Mouse (Mus musculus) kidney, embryonic 16.5 days (tissue): ENCODE measurements around the gene Mettl26. TPM values are rescaled to one million over a fixed set of nuclear protein-coding genes. Genes with fewer than 3 reads are reported as not detected.
A peak's percentile ranks its signal among the peaks of the same experiment; 100 is the strongest.

Experiments used
- ATAC-seq: fragments of 200-750 bp; cut with Nextera tagmentation; 2 replicates; pipeline ENCODE4 v1.8.0; 2017; ENCODE audit warnings: moderate TSS enrichment; ENCODE audit not compliant: low FRiP score, low TSS enrichment
- H3K27ac ChIP-seq: fragments of 300-500 bp; sonication (generic); 2 replicates; pipeline ENCODE4 v1.5.1; 2014; ENCODE audit warnings: low read length
- H3K27me3 ChIP-seq: fragments of 300-500 bp; sonication (generic); 2 replicates; pipeline ENCODE4 v1.6.1; 2014; ENCODE audit warnings: low read length, control low read depth, mixed read lengths; ENCODE audit not compliant: insufficient read depth
- H3K36me3 ChIP-seq: fragments of 300-500 bp; sonication (generic); 2 replicates; pipeline ENCODE4 v1.6.1; 2014; ENCODE audit warnings: low read length, control low read depth, mixed read lengths; ENCODE audit not compliant: insufficient read depth
- H3K4me1 ChIP-seq: fragments of 300-500 bp; sonication (generic); 2 replicates; pipeline ENCODE4 v1.6.1; 2014; ENCODE audit warnings: low read length, control low read depth, mixed read lengths; ENCODE audit not compliant: insufficient read depth
- H3K4me2 ChIP-seq: fragments of 300-500 bp; sonication (generic); replicated peaks from 2 replicates; pipeline ENCODE4 v1.6.1; 2014; ENCODE audit warnings: low read depth, low read length
- H3K4me3 ChIP-seq: fragments of 300-500 bp; sonication (generic); 2 replicates; pipeline ENCODE4 v1.5.1; 2014; ENCODE audit warnings: mild to moderate bottlenecking, low read length
- H3K9ac ChIP-seq: fragments of 300-500 bp; sonication (generic); replicated peaks from 2 replicates; pipeline ENCODE4 v1.6.1; 2014; ENCODE audit warnings: low read length
- H3K9me3 ChIP-seq: fragments of 300-500 bp; sonication (generic); 2 replicates; pipeline ENCODE4 v1.6.1; 2016; ENCODE audit warnings: low read length, control low read depth
- WGBS: fragments of 180-500 bp; shearing (Covaris S2); extraction: QIAGEN DNeasy Blood & Tissue Kit; methylation state at CpG from one replicate; pipeline ENCODE4 v1.1.7; 2014; 5-methylcytosine and 5-hydroxymethylcytosine counted together
- polyA plus RNA-seq: library from polyadenylated mRNA; unstranded; fragments of >200 nt; fragmentation: Nextera tagmentation; extraction: Ambion mirVana; gene quantifications from 2 replicates; pipeline ENCODE4 v1.2.1, GENCODE M21; 2015

Mettl26 gene
- 100 and 102 TPM in 2 replicates for polyA plus RNA-seq

DNA sequence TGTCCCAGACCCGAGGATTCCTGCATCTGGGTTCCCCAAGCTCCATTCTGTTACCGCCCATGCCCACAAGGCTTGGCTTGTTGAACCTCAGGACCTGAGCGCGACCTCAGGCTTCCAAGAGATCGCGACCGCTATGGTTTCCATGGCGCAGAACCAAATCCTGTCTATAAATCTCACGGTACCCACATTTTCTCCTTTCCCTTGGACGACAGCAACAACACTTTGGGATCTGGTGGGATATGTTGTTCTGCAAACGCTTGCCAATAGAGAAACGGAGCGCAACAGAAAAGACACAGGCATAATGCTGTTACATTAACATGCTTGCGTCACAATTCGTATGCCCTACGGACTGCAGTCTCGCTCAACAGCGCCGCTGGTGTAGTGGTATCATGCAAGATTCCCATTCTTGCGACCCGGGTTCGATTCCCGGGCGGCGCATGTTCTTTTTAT lies at the start of gene Mettl26:
Mettl26 (plus strand) TSS at position 354 of the 450 bp plus-strand sequence.
- Histone ChIP-seq H3K27me3 (no peaks in the 10 kb centered on the region), H3K4me3 (peak within 1 kb of the TSS; percentile 75), H3K36me3 (peaks cover 12% of the 10 kb centered on the region), H3K9me3 (no peaks in the 10 kb centered on the region), H3K4me1 (peaks cover 26% of the 10 kb centered on the region), H3K9ac (peak within 1 kb of the TSS; percentile 79), H3K4me2 (peak within 1 kb of the TSS; percentile 78), H3K27ac (peak within 1 kb of the TSS; percentile 96)
- under 1% methylated on average over 25 of the region's 25 CpGs for WGBS
- ATAC-seq: peak; percentile 72

DNA sequence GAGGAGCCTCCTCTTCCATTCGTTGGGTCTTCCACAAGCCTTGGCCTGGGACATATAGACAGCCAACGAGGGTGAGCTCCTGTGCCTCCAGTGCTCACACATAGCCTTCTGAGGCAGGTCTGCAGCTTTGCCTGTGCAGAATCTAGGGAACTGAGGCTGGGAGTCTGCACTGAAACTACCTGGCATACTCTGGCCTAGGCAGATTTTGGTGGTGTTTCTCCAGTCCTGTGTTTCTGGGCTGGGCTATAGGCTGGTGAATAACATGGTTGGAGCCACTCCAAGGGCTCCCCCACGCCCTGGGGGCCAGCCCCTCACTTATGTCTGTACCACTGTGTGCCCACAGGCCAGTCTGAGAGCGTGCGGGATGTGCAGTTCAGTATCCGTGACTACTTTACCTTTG lies 49.6 kb upstream of the Mettl26 start:
- Histone ChIP-seq H3K4me1 (peaks cover 32% of the 10 kb centered on the region), H3K27me3 (peaks cover 8% of the 10 kb centered on the region), H3K36me3 (peaks cover 17% of the 10 kb centered on the region), H3K9me3 (no peaks in the 10 kb centered on the region), H3K27ac (no peak overlapping the region), H3K4me3 (no peak overlapping the region), H3K9ac (no peak overlapping the region), H3K4me2 (no peak overlapping the region)
- ATAC-seq: no peak
- WGBS: 89% methylated on average over 6 of the region's 6 CpGs

GRCm38 (mm10) chr17:25825984-25826570 lies 48.8 kb upstream of the Mettl26 start:
- no peak overlapping the region for H3K4me2 ChIP-seq
- no peaks in the 10 kb centered on the region for H3K9me3 ChIP-seq
- 95% methylated on average over 27 of the region's 27 CpGs for WGBS
- H3K27ac ChIP-seq: no peak overlapping the region
- no peak overlapping the region for H3K4me3 ChIP-seq
- peaks cover 40% of the 10 kb centered on the region for H3K4me1 ChIP-seq
- peaks cover 25% of the 10 kb centered on the region for H3K36me3 ChIP-seq
- H3K27me3 ChIP-seq: peaks cover 5% of the 10 kb centered on the region; the same call in 1 of the 2 replicates
- ATAC-seq: no peak
- H3K9ac ChIP-seq: no peak overlapping the region

- no peak overlapping the region for H3K9ac ChIP-seq
- 95% methylated on average over 13 of the region's 13 CpGs for WGBS
- H3K9me3 ChIP-seq: no peaks in the 10 kb centered on the region
- H3K4me3 ChIP-seq: no peak overlapping the region
- no peak for ATAC-seq
- H3K27ac ChIP-seq: no peak overlapping the region
- H3K36me3 ChIP-seq: peaks cover 30% of the 10 kb centered on the region
- H3K4me1 ChIP-seq: peaks cover 49% of the 10 kb centered on the region
- no peak overlapping the region for H3K4me2 ChIP-seq
- H3K27me3 ChIP-seq: peaks cover under 1% of the 10 kb centered on the region; the same call in 1 of the 2 replicates
These were observed 47.9 kb upstream of the Mettl26 start for GRCm38 (mm10) chr17:25827011-25827410.

DNA sequence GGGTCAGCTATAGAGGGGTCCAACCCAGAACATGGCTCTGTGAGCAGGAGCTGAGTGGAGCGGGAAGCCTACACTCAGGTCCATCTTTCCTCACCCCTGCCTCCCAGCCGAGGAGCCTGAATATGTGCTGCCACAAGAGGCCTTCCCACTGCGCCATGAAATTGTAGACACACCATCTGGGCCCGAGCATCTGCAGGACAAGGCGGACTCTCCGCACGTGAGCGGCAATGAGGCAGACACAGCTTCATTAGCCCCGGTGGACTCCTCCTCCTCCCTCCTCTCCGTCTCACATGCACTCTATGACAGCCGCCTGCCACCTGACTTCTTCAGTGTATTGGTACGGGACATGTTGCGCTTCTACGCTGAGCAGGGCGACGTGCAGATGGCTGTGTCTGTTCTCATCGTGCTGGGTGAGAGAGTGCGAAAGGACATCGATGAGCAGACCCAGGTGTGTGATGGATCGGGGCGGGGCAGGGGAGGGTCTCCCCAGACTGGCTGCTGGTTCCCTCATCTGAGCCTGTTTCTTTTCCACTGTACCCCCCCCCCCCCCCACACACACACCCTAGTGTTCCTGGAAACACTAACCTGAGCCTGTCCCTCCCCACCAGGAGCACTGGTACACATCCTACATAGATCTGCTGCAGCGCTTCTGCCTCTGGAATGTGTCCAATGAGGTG lies 47.2 kb upstream of the Mettl26 start:
- no peak for ATAC-seq
- no peak overlapping the region for H3K9ac ChIP-seq
- WGBS: 86% methylated on average over 22 of the region's 22 CpGs
- peaks cover 51% of the 10 kb centered on the region for H3K4me1 ChIP-seq
- H3K4me3 ChIP-seq: no peak overlapping the region; the same call in 1 of the 2 replicates
- H3K36me3 ChIP-seq: peaks cover 30% of the 10 kb centered on the region
- no peaks in the 10 kb centered on the region for H3K27me3 ChIP-seq
- peak overlapping the region; percentile 86; the same call in 1 of the 2 replicates for H3K27ac ChIP-seq
- H3K9me3 ChIP-seq: no peaks in the 10 kb centered on the region
- H3K4me2 ChIP-seq: no peak overlapping the region

- Histone ChIP-seq H3K4me3 (peak overlapping the region; percentile 58), H3K4me1 (peaks cover 51% of the 10 kb centered on the region), H3K9ac (peak overlapping the region; percentile 75), H3K4me2 (peak overlapping the region; percentile 64), H3K9me3 (no peaks in the 10 kb centered on the region), H3K36me3 (peaks cover 30% of the 10 kb centered on the region), H3K27me3 (no peaks in the 10 kb centered on the region), H3K27ac (peak overlapping the region; percentile 86)
- 84% methylated on average over 8 of the region's 8 CpGs for WGBS
- no peak for ATAC-seq
These were observed 46.7 kb upstream of the Mettl26 start for GRCm38 (mm10) chr17:25828223-25828594.

GRCm38 (mm10) chr17:25828712-25829557 lies 45.9 kb upstream of the Mettl26 start, which contains the start of gene Jmjd8:
TSS of gene Jmjd8 (plus strand) at chr17:25828867.
- peak; percentile 24; the same call in 1 of the 2 replicates for ATAC-seq
- peaks cover 30% of the 10 kb centered on the region for H3K36me3 ChIP-seq
- H3K9me3 ChIP-seq: no peaks in the 10 kb centered on the region
- H3K27me3 ChIP-seq: no peaks in the 10 kb centered on the region
- peaks cover 50% of the 10 kb centered on the region for H3K4me1 ChIP-seq
- H3K27ac ChIP-seq: peak within 1 kb of the TSS; percentile 86
- H3K4me3 ChIP-seq: peak within 1 kb of the TSS; percentile 58
- peak within 1 kb of the TSS; percentile 75 for H3K9ac ChIP-seq
- H3K4me2 ChIP-seq: peak within 1 kb of the TSS; percentile 64
- WGBS: 0% methylated on average over 32 of the region's 32 CpGs

DNA sequence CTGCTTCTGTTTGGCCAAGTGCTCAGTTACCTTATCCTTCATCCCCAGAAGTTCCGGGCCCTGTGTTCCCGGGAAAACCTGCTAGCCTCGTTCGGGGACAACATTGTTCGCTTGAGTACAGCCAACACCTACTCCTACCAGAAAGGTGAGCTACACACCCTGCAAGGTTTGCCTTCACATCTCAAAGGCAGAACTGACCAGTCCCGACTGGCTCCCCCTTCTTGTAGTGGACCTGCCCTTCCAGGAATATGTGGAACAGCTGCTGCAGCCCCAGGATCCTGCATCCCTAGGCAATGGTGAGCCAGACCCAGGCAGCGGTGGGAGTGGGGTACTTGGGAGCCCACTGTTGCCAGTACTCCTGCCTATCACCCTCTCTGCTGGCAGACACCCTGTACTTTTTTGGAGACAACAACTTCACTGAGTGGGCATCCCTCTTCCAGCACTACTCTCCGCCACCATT lies 45.3 kb upstream of the Mettl26 start:
- Histone ChIP-seq H3K9me3 (no peaks in the 10 kb centered on the region), H3K27me3 (no peaks in the 10 kb centered on the region), H3K4me1 (peaks cover 50% of the 10 kb centered on the region), H3K27ac (peak overlapping the region; percentile 86), H3K9ac (peak overlapping the region; percentile 75), H3K36me3 (peaks cover 30% of the 10 kb centered on the region), H3K4me3 (peak overlapping the region; percentile 58), H3K4me2 (peak overlapping the region; percentile 64)
- WGBS: 33% methylated on average over 8 of the region's 8 CpGs
- ATAC-seq: no peak

DNA sequence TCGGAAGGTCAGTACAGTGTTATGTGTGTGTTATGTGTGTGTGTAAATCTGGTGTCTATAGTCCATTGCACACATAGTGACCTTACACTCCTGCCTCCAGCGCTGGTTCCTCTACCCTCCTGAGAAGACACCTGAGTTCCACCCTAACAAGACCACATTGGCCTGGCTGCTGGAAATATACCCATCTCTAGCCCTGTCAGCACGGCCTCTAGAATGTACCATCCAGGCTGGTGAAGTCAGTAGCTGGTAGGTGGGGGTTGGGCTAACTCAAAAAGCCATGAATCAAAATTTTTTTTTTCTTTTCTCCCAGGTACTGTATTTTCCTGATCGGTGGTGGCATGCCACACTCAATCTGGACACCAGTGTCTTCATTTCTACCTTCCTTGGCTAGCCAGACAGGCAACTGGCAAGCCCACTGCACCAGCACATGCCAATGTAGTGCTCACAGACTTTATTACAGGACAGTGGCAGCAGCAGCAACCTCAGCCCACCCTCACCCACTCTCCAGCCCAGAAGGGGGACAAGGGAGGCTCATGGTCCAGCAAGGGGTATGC lies 44.6 kb upstream of the Mettl26 start:
- ATAC-seq: no peak
- H3K9ac ChIP-seq: no peak overlapping the region
- H3K4me2 ChIP-seq: peak overlapping the region; percentile 64
- peaks cover 30% of the 10 kb centered on the region for H3K36me3 ChIP-seq
- no peaks in the 10 kb centered on the region for H3K9me3 ChIP-seq
- no peak overlapping the region for H3K4me3 ChIP-seq
- H3K27me3 ChIP-seq: no peaks in the 10 kb centered on the region
- H3K27ac ChIP-seq: no peak overlapping the region
- peaks cover 50% of the 10 kb centered on the region for H3K4me1 ChIP-seq
- 78% methylated on average over 4 of the region's 4 CpGs for WGBS
